Mouse (Mus musculus): Measurements from ENCODE around the gene Sytl3. TPM values are rescaled to one million over a fixed set of nuclear protein-coding genes. Genes with fewer than 3 reads are reported as not detected.
"Not testable (repeated sequence)": the region's sequence is repeated elsewhere in the genome, so short reads cannot be mapped to it uniquely, and the experiment has no call there.

Sytl3 gene
- 2.8 and 3.7 TPM in 2 replicates for polyA plus RNA-seq (2012; rRNA removed)

- H3K4me1 ChIP-seq (ENCODE audit: control insufficient read depth, insufficient read depth, low read length); H3K36me3 ChIP-seq (ENCODE audit: control insufficient read depth, insufficient read depth, low read length); H3K27me3 ChIP-seq (replicated peaks; ENCODE audit: control insufficient read depth, insufficient read depth, low read length); H3K4me3 ChIP-seq (ENCODE audit: insufficient read depth, low read depth, low read length); H3K27ac ChIP-seq (ENCODE audit: insufficient read depth, low read depth, low read length); DNase-seq: not testable (repeated sequence)
- 82% methylated on average over 4 of the region's 7 CpGs for WGBS
Observed at GRCm38 (mm10) chr17:6658801-6659200, at the start of gene Sytl3. Gene Sytl3, plus strand, starts transcription at chr17:6659093.

DNA sequence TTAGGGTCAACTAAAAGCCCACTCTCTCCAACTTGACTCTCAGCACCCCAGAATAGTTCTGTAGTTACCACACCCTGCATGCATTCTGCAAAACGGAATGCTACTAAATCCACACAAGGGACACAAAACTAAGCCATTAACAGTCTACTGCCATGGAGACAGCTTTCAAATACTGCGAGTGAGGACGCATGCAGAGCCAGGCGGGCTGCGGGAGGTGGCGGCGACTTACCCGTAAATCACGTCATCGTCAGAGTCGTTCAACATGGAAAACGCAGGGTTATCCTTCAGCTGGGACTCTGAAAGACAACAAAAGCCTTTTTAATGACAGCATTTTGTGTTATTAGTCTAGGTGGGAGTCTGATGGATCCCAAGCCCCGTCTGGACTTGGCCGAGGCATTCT lies 45.4 kb upstream of the Sytl3 start:
- not testable (repeated sequence) for H3K4me3 ChIP-seq (ENCODE audit: insufficient read depth, low read depth, low read length); H3K27me3 ChIP-seq (replicated peaks; ENCODE audit: control insufficient read depth, insufficient read depth, low read length); H3K4me1 ChIP-seq (ENCODE audit: control insufficient read depth, insufficient read depth, low read length); H3K36me3 ChIP-seq (ENCODE audit: control insufficient read depth, insufficient read depth, low read length); DNase-seq; H3K27ac ChIP-seq (ENCODE audit: insufficient read depth, low read depth, low read length)
- 80% methylated on average over 11 of the region's 14 CpGs for WGBS

- H3K4me3 ChIP-seq (ENCODE audit: insufficient read depth, low read depth, low read length); H3K36me3 ChIP-seq (ENCODE audit: control insufficient read depth, insufficient read depth, low read length); H3K27ac ChIP-seq (ENCODE audit: insufficient read depth, low read depth, low read length); DNase-seq; H3K4me1 ChIP-seq (ENCODE audit: control insufficient read depth, insufficient read depth, low read length); H3K27me3 ChIP-seq (replicated peaks; ENCODE audit: control insufficient read depth, insufficient read depth, low read length): not testable (repeated sequence)
- WGBS: 53% methylated on average over 6 of the region's 9 CpGs
Observed at GRCm38 (mm10) chr17:6614316-6614715, 44.6 kb upstream of the Sytl3 start.

DNA sequence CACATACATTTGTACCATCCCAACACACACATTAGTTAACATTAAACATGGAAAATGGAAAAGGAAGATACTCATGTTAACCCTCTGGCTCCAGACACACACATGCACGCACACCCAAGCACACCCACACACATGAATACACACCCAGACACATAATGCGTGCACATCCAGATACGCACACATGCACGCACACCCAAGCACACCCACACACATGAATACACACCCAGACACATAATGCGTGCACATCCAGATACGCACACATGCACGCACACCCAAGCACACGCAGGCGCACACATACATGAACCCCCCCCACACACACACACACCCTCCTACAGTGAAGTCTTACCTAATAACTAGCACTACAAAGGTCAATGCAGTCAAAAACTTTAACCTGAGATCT lies 42.2 kb upstream of the Sytl3 start:
- 97% methylated on average over 9 of the region's 9 CpGs for WGBS

DNA sequence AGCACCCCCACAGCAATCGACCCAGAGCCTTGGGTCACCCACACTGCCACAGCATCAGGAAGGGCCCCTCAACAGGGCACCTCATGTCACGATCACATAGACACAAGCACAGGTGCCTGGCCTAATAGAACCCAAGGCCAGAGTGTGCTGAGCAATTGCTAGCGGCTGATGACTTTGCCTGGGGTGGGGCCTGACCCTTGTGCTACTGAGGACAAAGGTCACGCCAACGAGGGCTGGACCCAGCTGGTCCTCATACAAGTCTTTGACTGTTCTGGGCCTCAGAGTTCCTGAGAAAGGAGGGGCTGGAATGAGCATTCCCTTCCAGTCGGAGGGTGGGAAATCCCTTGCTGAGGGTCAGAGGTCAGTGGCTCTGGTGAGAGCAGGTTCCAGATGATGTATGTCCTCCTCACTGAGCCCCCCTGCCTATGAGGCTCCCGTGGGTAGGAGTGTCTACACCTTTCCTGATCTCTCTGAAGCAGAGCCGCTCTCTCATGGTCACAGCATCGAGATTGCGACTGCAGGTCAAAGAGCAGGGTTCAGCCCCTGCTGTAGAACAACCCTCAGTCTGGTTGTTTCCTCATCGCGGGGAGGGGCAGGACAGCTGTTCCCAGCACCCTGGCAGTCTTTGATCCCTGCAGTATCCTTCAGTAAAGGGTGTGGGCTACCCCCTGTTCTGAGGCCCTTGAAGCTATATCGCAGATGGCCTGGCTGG lies 41.0 kb upstream of the Sytl3 start:
- not testable (repeated sequence) for H3K36me3 ChIP-seq (ENCODE audit: control insufficient read depth, insufficient read depth, low read length); H3K27me3 ChIP-seq (replicated peaks; ENCODE audit: control insufficient read depth, insufficient read depth, low read length); DNase-seq; H3K4me1 ChIP-seq (ENCODE audit: control insufficient read depth, insufficient read depth, low read length); H3K27ac ChIP-seq (ENCODE audit: insufficient read depth, low read depth, low read length); H3K4me3 ChIP-seq (ENCODE audit: insufficient read depth, low read depth, low read length)
- WGBS: 36% methylated on average over 7 of the region's 13 CpGs

More for the DNA sequence above, 42.2 kb upstream of the Sytl3 start:
- H3K4me3 ChIP-seq (ENCODE audit: insufficient read depth, low read depth, low read length); H3K27me3 ChIP-seq (replicated peaks; ENCODE audit: control insufficient read depth, insufficient read depth, low read length); H3K4me1 ChIP-seq (ENCODE audit: control insufficient read depth, insufficient read depth, low read length); DNase-seq; H3K36me3 ChIP-seq (ENCODE audit: control insufficient read depth, insufficient read depth, low read length); H3K27ac ChIP-seq (ENCODE audit: insufficient read depth, low read depth, low read length): not testable (repeated sequence)

GRCm38 (mm10) chr17:6619271-6619670 lies 39.6 kb upstream of the Sytl3 start:
- not testable (repeated sequence) for H3K4me1 ChIP-seq (ENCODE audit: control insufficient read depth, insufficient read depth, low read length)
- 90% methylated on average over 5 of the region's 5 CpGs for WGBS

GRCm38 (mm10) chr17:6620035-6620434 lies 38.9 kb upstream of the Sytl3 start:
- DNase-seq; H3K4me1 ChIP-seq (ENCODE audit: control insufficient read depth, insufficient read depth, low read length); H3K4me3 ChIP-seq (ENCODE audit: insufficient read depth, low read depth, low read length); H3K27me3 ChIP-seq (replicated peaks; ENCODE audit: control insufficient read depth, insufficient read depth, low read length); H3K27ac ChIP-seq (ENCODE audit: insufficient read depth, low read depth, low read length); H3K36me3 ChIP-seq (ENCODE audit: control insufficient read depth, insufficient read depth, low read length): not testable (repeated sequence)
- 77% methylated on average over 5 of the region's 6 CpGs for WGBS

More at GRCm38 (mm10) chr17:6619271-6619670, 39.6 kb upstream of the Sytl3 start:
- H3K27me3 ChIP-seq (replicated peaks; ENCODE audit: control insufficient read depth, insufficient read depth, low read length); H3K36me3 ChIP-seq (ENCODE audit: control insufficient read depth, insufficient read depth, low read length); H3K4me3 ChIP-seq (ENCODE audit: insufficient read depth, low read depth, low read length); DNase-seq; H3K27ac ChIP-seq (ENCODE audit: insufficient read depth, low read depth, low read length): not testable (repeated sequence)

DNA sequence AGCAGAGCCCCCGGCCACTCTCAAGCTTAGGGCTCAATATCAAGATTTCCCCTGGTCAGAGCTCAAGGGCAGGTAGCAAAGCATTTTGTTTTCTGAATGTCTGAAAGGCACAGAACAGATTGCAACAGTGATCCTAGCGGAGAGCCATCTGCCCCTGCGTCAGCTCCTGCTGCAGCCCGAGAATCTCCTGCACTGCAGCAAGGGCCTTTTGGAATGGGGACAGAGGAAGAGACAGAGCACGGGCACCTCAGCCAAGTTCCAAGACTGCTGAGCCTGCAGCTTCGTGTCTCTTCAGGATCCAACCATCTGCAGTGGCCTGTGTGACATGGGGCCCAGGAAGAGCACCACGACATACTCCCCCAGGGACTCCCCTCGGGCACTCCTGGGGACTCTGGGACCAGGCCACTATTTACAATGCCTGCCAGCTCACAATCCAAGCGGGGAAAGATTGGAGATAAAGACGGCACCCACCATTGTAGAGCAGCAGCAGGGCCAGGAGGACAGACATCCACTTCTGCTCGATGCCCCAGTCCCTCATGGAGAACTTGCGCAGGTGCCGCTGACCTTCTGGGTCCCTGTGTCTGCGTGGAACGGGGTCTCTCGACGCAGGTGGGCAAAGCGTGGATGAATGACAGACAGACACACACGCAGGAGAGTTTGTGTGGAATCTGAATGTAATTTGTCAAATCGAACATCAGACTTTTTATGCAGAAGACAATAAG lies 38.0 kb upstream of the Sytl3 start:
- WGBS: 76% methylated on average over 18 of the region's 20 CpGs
- H3K4me1 ChIP-seq (ENCODE audit: control insufficient read depth, insufficient read depth, low read length); H3K4me3 ChIP-seq (ENCODE audit: insufficient read depth, low read depth, low read length); H3K27ac ChIP-seq (ENCODE audit: insufficient read depth, low read depth, low read length); H3K27me3 ChIP-seq (replicated peaks; ENCODE audit: control insufficient read depth, insufficient read depth, low read length); DNase-seq; H3K36me3 ChIP-seq (ENCODE audit: control insufficient read depth, insufficient read depth, low read length): not testable (repeated sequence)

GRCm38 (mm10) chr17:6621976-6622375 lies 36.9 kb upstream of the Sytl3 start:
- H3K27ac ChIP-seq (ENCODE audit: insufficient read depth, low read depth, low read length); H3K4me3 ChIP-seq (ENCODE audit: insufficient read depth, low read depth, low read length); DNase-seq; H3K4me1 ChIP-seq (ENCODE audit: control insufficient read depth, insufficient read depth, low read length); H3K27me3 ChIP-seq (replicated peaks; ENCODE audit: control insufficient read depth, insufficient read depth, low read length); H3K36me3 ChIP-seq (ENCODE audit: control insufficient read depth, insufficient read depth, low read length): not testable (repeated sequence)
- WGBS: 84% methylated on average over 11 of the region's 12 CpGs

- DNase-seq; H3K27ac ChIP-seq (ENCODE audit: insufficient read depth, low read depth, low read length); H3K4me3 ChIP-seq (ENCODE audit: insufficient read depth, low read depth, low read length); H3K36me3 ChIP-seq (ENCODE audit: control insufficient read depth, insufficient read depth, low read length); H3K4me1 ChIP-seq (ENCODE audit: control insufficient read depth, insufficient read depth, low read length); H3K27me3 ChIP-seq (replicated peaks; ENCODE audit: control insufficient read depth, insufficient read depth, low read length): not testable (repeated sequence)
- WGBS: 62% methylated on average over 2 of the region's 6 CpGs
Observed at GRCm38 (mm10) chr17:6624926-6625558, 33.9 kb upstream of the Sytl3 start.

GRCm38 (mm10) chr17:6630398-6630797 lies 28.5 kb upstream of the Sytl3 start:
- not testable (repeated sequence) for H3K27ac ChIP-seq (ENCODE audit: insufficient read depth, low read depth, low read length); DNase-seq; H3K4me1 ChIP-seq (ENCODE audit: control insufficient read depth, insufficient read depth, low read length); H3K36me3 ChIP-seq (ENCODE audit: control insufficient read depth, insufficient read depth, low read length); H3K4me3 ChIP-seq (ENCODE audit: insufficient read depth, low read depth, low read length); H3K27me3 ChIP-seq (replicated peaks; ENCODE audit: control insufficient read depth, insufficient read depth, low read length)
- WGBS: 76% methylated on average over 4 of the region's 4 CpGs

Measured in kidney, adult 2 months (tissue).